Mouse (Mus musculus) left cerebral cortex, adult 2 months (tissue): Measurements from ENCODE around the gene AL731706.1. TPM values are rescaled to one million over a fixed set of nuclear protein-coding genes. Genes with fewer than 3 reads are reported as not detected.

Experiments used
- DNase-seq, 2 experiments: peaks; one replicate each; pipeline ENCODE4 v3.0.0; 2021 to 2022; ENCODE audit warnings: low spot score in 2 of 2, mixed read lengths in 1 of 2; ENCODE audit errors: extremely low spot score in 1 of 2
- H3K27ac ChIP-seq: fragments of 200-600 bp; 2 replicates; pipeline ENCODE4 v1.8.1; 2022
- H3K4me3 ChIP-seq: fragments of 200-600 bp; 2 replicates; pipeline ENCODE4 v1.8.1; 2022
- CTCF ChIP-seq: fragments of 200-600 bp; IDR thresholded peaks from 2 replicates; pipeline ENCODE4 v1.8.1; 2022; ENCODE audit warnings: antibody characterized with exemption, mild to moderate bottlenecking, moderate library complexity
- intact Hi-C: fragments of 180-260 bp; cut with DNase I; formaldehyde crosslinking; loops from one replicate; pipeline ENCODE4 v1.15.1; 2025
- long read RNA-seq, 2 experiments: library from polyadenylated mRNA; stranded (forward); transcript quantifications; one replicate each; pipeline ENCODE4 v2.0.0; 2021; ENCODE audit warnings: borderline mapping rate in 2 of 2
- total RNA-seq, 2 experiments: library from RNA; stranded (reverse); gene quantifications; 2 replicates each; pipeline ENCODE4 v1.2.3; 2021

The AL731706.1 gene
- total RNA-seq, result 10 to 100 TPM; 18.4 to 22.8 TPM
- long read RNA-seq, experiment 1, transcript AL731706.1-201 (3 exons, 944 nt), result major isoform, 18 of 18 reads
- long read RNA-seq, experiment 1, partial matches to known transcripts, result 0 of 18 reads
- long read RNA-seq, experiment 1, other reads (novel, unspliced or antisense), result 0 of 18 reads
- long read RNA-seq, experiment 2, transcript AL731706.1-201 (3 exons, 944 nt), result major isoform, 12 of 12 reads
- long read RNA-seq, experiment 2, partial matches to known transcripts, result 0 of 12 reads
- long read RNA-seq, experiment 2, other reads (novel, unspliced or antisense), result 0 of 12 reads

GRCm38 (mm10) chr2:136891068-136891950 is at the start of gene AL731706.1, which contains the start of the genes Slx4ip and Mkks:
Gene AL731706.1 (minus strand): TSS chr2:136891389.
Gene Slx4ip (plus strand): TSS chr2:136891218.
Gene Mkks (minus strand): TSS chr2:136891389.
- intact Hi-C loops, result loop anchor here (2.0 to 5.0 kb wide), 2 partner anchors 179 to 226 kb away; partner anchors contain the start of genes Jag1 and Snap25

GRCm38 (mm10) chr2:136938249-136938648 is 47.1 kb upstream of the AL731706.1 start:
- Histone ChIP-seq H3K4me3 (no peak overlapping the region), H3K27ac (no peak overlapping the region)
- TF ChIP-seq CTCF, result no peak
- DNase-seq, result no peak
- intact Hi-C loops, result no loop called here

More at GRCm38 (mm10) chr2:136891068-136891950, at the start of gene AL731706.1, which contains the start of the genes Slx4ip and Mkks:
- TF ChIP-seq CTCF, result no peak; the same call in 1 of the 2 replicates
- peak within 1 kb of the TSS; percentile 98 for H3K27ac ChIP-seq
- H3K4me3 ChIP-seq, result peak within 1 kb of the TSS; percentile 80
- peak; percentile 98 for DNase-seq

DNA sequence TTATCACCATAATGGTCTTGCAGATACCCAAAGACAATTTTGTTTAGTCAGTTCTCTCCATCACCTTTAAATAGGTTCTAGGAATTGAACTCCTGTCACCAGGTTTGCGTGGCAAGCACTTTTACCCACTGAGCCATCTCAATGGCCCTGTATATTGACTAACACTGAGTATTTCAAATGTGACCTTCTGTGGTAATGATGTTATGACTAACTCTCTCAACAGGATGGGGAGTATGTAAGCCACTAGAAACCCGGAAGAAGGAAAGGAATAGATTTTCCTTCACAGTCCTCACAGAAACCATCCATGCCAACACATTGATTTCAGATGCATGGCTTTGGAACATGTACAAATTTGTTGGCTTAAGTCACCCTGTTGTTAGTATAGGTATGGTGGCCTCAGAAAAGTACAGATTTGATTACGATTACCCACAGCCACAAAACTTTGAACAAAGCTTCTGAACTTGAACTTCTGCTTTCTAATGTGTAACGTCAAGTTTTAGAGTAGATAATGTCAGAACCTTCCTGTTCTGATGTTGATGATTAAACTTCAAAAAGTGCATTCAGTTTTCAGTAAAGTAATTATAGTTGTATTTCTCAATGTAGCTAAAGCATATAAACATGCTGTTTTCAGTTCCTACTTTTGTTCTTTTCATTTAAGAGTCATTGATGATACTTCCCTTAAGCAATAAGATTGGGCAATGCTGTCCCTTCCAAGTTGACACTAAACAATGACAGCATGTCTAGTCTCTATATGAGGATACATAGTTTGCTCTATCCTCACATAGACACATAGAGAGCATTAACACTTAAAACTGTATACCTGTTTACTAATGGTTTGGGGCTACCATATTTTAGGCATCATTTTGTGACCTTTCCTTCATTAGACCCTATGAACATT is 45.5 kb upstream of the AL731706.1 start:
- no peak for DNase-seq
- Histone ChIP-seq H3K27ac (no peak overlapping the region), H3K4me3 (no peak overlapping the region)
- intact Hi-C loops, result no loop called here
- TF ChIP-seq CTCF, result no peak

DNA sequence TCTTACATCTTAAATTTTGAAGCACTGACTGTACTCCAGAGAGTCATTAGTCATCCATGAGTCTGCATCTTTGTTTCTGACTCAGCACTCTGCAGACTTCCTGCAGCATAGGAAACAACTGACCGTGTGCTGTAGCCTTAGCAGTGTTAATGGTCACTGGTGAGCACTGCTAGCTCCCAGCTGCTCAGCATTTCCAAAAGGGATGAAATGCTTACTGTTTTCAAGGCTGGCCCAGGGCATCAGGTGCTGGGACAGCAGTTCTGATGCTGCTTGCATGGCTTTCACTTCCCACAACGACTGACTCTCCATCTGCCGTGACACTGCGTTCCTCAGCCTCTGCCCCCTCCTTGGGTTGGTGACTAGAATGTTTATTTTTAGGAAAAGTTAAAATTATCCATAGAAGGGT is 29.8 kb upstream of the AL731706.1 start:
- peak in 1 of 2 experiments; percentile 22 for DNase-seq
- intact Hi-C loops, result no loop called here
- no peak overlapping the region for H3K4me3 ChIP-seq
- no peak for TF ChIP-seq CTCF
- H3K27ac ChIP-seq, result no peak overlapping the region

- DNase-seq, result no peak
- Histone ChIP-seq H3K4me3 (no peak overlapping the region), H3K27ac (no peak overlapping the region)
- no peak for TF ChIP-seq CTCF
- intact Hi-C loops, result no loop called here
These were observed 29.2 kb upstream of the AL731706.1 start for GRCm38 (mm10) chr2:136920257-136920993.

GRCm38 (mm10) chr2:136919433-136919832 is 28.2 kb upstream of the AL731706.1 start:
- Histone ChIP-seq H3K27ac (no peak overlapping the region), H3K4me3 (no peak overlapping the region)
- intact Hi-C loops, result loop anchor here (10.0 kb wide), 1 partner anchor 165 kb away; no protein-coding TSS in a partner anchor
- no peak for DNase-seq
- TF ChIP-seq CTCF, result no peak

DNA sequence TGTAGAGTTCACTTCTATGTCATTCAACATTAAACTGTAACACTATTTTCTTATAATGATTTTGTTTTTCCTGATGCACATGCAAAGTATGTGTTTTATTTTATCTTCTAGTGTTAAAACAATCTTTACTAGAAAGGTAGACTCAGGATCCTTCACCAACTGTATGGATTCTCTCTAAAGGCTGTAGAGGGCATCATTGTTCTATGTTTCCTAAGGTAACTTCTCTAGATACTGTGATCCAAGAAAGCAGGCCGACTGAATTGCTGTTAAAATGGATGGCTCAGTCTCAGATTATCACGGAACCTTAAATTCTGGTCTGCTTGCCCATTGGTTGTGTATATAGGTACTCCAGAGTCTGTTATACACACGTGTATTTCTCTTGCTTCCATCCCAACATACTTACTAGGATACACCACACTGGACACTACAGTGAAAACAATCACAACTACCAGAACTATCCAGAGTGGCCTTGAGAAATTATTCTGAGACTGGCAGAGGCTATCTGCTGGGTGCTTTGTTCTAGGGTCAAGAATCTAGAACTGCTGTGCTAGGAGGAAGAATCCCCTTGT is 23.2 kb upstream of the AL731706.1 start:
- intact Hi-C loops, result loop anchor here (2.0 to 10.0 kb wide), 3 partner anchors 170 to 1028 kb away; no protein-coding TSS in a partner anchor
- Histone ChIP-seq H3K27ac (no peak overlapping the region), H3K4me3 (no peak overlapping the region)
- peak; percentile 76 for TF ChIP-seq CTCF
- DNase-seq, result no peak

DNA sequence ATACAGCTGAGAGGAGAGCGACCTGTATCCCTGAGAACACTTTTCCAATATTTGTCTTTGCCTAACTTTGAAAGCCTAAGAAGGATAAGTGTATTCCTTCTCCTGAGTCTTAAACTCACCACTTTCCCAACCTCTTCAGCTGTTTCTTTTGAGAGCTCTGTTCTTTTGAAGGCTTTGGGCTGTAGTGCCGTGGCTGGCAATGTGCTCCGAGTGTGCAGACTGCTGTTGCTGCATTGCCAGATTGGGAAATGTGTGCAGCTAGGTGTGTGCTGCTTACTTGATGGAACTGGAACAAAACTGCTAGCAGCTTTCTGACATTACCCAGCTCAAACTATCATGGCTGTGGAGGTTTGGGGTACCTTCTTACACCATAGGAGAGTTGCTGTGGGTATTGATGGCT is 21.8 kb upstream of the AL731706.1 start:
- Histone ChIP-seq H3K27ac (no peak overlapping the region), H3K4me3 (no peak overlapping the region)
- DNase-seq, result no peak
- no peak for TF ChIP-seq CTCF
- intact Hi-C loops, result loop anchor here (10.0 kb wide), 1 partner anchor 172 kb away; no protein-coding TSS in a partner anchor

GRCm38 (mm10) chr2:136911958-136912411 is 20.8 kb upstream of the AL731706.1 start:
- TF ChIP-seq CTCF, result no peak
- DNase-seq, result no peak
- Histone ChIP-seq H3K27ac (no peak overlapping the region), H3K4me3 (no peak overlapping the region)
- intact Hi-C loops, result loop anchor here (10.0 kb wide), 1 partner anchor 173 kb away; no protein-coding TSS in a partner anchor

GRCm38 (mm10) chr2:136909298-136909697 is 18.1 kb upstream of the AL731706.1 start:
- TF ChIP-seq CTCF, result no peak
- no peak for DNase-seq
- no peak overlapping the region for H3K4me3 ChIP-seq
- H3K27ac ChIP-seq, result no peak overlapping the region
- intact Hi-C loops, result no loop called here
